Mouse (Mus musculus) thymus, postnatal 25 days (tissue): ENCODE results near the gene Adgrl4.

ENCODE experiments used
- DNase-seq: peaks from one replicate; pipeline ENCODE4 v3.0.0; 2022

Gene Adgrl4

DNA sequence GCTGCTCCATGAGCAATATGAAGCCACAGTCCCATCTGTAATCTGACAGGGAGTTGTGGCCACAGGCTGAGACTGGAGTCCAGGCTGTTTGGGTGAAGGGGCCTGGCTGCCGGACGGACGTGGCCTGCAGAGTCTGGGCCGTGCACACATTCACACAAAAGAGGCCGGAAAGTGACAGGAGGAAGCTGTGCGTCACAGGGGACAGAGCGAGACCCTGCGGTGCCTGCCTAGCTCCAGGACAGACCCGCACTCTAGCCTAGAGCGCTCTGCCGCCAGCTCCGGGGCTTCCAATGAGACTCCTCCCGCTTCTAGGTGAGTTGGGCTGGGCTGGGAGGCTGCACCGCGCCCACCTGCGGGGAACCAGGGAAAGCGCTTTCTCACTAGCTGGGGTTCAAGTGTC lies at the start of gene Adgrl4:
TSS of gene Adgrl4 (plus strand) at position 195 of the 400 bp plus-strand sequence.
- no peak for DNase-seq

DNA sequence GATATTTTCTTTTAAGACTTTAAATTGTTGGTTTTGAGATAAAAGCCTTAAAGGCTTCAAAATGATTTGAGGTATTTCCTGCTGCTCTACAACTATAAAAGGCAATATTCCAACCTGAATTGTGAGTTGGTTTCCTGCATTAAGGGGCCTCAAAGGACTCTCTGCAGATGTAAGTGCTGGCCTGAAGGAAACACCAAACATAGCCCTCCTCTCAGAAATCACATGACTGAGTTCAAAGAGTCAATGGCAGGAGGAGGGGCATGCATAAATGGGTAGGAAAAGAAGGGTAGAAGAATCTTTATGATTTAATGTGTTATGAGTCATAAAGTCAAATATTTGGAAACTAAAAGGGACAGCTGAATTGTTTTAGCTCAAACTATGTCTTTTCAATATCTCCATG lies 46.8 kb upstream of the Adgrl4 start:
- DNase-seq, result no peak

DNA sequence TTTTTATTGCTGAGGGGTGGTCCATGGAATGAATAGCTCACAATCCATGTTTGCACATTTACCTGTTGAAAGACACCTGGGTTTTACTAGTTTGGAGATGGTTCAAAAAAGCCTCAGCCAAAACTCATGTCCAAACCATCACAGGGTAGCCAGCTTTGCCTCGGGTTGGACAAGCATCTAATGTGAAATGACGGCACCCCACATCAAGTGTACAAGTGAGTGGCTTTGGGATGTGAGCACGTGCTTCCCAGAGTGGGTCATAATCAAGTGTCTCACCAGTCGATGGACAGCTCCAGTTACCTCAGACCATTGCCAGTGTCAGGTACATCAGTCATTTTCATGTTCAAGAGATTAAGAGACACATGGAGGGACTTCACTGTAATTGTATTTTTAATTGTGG lies 44.8 kb upstream of the Adgrl4 start:
- no peak for DNase-seq

DNA sequence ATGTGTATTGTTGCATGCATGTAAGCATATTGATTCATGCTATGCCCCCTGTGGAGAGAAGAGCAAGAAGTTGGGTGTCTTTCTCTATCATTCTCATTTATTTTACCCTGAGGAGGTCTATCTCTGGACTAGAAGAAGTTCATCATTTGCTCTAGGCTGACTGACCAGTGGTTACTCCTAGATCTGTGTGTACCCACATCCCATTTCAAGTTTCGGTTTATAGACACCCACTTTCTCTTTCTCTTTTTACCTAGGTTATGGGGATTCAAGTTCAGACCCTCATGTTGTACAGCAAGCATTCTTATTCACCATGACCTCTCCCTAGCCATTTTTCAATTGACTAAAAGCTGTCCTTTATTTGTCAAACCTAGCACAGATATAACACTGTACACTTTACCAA lies 44.4 kb upstream of the Adgrl4 start:
- DNase-seq, result no peak

DNA sequence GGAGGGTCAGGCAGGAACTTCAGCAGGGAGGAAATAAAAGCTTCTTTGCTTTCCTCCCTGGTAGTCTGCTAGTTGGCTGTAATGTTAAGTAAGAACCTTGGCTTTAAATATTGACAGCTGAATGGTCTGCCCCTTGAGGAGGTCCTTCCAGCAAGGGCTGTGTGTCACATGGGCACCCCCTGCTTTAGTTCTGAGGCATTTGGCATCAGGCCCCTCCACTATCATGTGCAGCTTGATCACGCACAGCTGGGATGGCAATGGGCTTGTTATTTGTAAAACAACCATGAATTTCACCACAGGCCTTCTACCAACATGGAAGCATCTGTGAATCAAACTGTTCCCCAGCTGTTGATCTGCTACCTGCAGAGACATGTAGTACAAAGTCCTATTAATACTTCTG lies 38.4 kb upstream of the Adgrl4 start:
- no peak for DNase-seq

DNA sequence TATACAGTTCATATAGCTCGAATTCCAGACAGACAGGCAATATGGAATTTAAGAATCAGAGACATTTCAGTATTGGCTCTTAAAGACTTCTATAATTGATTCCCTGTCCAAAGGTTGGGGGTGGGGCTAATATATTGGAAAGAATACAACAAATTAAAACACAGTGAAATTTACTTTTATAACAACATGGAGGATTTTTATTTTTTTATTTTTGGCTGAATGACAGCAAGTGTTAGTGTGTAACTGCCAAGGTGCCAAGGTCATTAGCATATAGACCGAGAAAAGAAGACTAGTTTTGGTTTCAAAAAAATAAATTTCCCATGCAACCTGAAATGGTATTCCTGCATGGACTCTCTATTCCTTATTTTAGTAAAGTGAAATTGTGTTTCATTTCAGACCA lies 26.7 kb upstream of the Adgrl4 start:
- DNase-seq, result no peak

DNA sequence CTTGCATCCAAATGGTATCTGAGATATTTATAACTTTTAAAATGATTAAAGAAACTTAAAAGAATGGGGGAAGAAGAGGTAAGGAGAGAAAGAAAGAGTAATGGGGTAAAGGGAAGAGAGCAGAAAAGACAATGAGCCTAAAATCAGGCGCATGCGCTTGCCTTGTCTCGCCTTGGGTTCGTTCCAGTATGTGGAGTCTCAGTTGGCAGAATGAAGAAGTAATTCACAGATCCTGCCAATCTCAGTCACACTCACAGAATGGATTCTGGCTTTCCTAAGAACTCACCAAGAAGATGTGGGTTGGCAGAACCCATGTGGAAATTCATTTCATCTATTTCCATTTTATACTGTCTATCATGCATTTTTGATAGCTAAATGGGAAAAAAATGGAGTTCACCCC lies 26.2 kb upstream of the Adgrl4 start:
- no peak for DNase-seq

DNA sequence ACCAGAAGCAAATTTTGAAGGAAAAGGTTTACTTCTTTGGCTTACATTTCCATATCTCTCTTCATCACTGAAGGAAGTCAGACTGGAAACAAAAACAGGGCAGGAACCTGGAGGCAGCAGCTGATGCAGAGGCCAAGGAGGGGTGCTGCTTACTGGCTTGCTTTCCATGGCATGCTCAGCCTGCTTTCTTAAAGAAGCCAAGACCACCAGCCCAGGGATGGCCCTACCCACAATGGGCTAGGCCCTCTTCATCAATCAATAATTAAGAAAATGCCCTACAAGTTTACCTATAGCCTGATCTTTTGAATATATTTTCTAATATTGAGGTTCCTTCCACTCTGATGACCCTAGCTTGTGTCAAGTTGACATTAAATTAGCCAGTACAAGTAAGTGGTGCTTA lies 20.8 kb upstream of the Adgrl4 start:
- no peak for DNase-seq

DNA sequence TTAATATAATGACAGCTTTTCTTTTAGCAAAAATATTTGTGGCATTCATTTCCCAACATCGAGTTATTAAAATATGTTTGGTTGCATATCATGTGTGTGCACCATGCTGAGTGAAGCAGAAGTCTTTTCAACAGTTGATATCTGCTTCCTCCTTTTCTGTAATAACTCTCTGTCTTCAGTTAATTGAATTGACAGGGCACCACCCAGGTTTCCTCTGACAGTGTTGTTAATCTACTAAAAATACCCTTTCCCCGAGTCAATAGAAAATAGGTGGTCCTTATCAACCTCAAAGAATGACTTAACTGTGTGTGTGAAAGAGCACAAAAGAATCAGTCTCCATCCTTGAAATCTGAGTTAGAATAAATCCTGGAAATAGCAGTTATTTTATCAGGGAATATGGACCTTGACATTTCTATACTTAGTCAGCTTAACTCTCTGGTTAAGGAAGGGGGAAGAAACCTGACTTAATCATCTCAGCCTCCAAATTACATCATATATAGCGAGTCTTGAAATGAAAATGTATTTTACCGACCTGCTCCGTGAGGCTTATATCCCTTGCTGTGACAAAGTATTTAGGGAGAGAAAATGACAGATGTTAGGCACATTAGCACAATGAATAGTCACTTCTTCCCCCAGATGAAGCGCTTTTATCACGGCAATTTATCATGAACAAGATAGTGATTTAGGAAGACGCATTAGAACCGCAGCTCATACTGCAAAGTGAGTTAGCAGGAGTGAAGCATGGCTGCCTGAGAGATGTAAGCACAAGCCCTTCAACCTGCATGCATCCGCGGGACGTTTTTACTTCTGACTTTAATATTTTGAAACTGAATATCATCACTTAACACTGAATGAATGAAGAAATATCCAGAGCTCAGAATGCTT lies 19.8 kb upstream of the Adgrl4 start:
- no peak for DNase-seq

DNA sequence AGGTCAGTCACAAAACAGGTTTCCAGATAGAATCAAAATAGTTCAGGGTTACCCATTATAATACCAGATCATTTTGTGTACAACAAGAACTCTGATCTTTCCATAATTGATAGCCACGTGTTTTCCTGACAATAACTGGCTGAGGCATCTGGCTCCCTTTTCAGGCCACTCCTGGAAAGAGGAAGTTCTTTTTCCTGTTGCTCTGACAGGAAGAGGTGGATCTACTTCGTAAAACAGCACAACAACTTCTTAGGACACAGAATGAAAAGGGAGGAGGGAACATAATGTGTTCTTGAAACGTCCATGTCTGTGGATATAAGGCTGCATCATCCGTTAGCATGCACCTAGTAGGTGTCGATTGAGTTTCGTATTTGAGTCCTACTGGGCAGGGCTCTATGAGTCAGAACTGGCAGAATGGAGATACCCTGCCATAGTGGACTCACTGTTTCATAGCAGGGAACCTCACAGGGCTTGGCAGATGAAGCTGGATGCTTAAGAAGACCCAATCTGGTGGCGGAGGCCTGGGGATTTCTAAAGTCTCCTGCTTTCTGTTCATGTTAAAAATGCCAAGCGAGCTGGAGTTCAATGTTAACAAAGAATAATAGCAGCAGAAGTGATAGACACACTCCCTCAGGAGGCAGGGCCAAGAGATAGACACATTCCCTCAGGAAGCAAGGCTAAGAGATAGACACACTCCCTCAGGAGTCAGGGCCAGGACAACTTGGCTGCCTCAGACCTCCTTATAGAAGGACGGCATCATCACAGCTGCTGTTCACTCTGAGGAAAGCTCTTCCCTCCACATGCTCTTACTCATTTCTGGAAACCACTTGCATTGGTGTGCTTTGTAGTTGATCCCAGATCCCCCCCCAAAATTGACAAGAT lies 13.1 kb upstream of the Adgrl4 start:
- no peak for DNase-seq

DNA sequence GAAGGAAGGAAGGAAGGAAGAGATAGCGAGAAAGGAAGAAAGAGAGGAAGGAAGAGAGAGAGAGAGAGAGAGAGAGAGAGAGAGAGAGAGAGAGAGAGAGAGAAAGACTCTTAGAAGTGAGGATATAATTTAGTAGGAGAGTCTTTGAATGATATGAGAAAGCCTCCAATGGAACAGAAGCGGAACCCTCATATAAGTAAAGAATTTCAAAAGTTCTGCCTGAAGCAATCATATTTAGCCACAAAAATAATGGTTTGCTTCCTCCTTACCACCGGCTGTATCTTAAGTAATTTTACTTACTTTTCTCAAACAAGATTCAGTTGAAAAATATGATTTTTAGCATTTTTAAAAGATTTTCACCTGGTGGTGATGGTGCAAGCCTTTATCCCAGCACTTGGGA lies 7.6 kb upstream of the Adgrl4 start:
- DNase-seq, result no peak

DNA sequence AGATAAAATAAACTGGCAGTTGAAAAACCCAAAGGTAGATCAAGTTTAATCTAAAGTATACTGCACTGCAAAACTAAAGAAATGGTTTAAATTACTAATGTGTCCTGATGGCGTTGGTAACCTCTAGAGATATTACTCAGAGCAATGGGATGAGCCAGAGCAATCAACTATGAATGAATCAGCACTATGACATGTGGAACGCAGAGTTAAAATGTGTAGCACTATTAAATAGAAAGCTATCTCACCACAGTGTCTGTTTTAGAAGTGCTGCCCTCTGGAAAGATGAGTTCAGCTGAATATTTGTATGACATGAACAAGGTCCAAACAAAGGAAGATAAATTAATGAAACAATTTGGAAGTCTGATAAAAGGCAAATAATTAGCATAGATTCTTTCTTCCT lies 6.2 kb upstream of the Adgrl4 start:
- no peak for DNase-seq

DNA sequence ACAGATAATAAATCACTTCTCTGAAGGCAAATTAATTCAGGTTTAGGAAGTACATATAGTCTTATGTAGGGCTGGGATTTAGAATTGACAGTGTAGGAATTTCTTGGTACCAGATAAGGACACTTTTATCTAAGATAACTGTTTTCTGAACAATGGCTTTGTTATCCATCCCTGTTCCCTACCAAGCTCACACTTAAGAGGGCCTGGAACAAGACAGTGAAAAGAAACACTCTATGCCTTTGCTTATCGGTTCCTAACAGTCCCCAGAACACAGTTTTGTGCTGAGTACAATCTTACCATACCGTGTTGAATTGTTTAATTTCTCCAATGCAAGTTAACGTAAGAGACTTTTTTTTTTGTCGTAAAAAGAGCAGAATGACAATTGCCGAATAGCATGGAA lies 677 bp downstream of the Adgrl4 start:
- DNase-seq, result no peak

DNA sequence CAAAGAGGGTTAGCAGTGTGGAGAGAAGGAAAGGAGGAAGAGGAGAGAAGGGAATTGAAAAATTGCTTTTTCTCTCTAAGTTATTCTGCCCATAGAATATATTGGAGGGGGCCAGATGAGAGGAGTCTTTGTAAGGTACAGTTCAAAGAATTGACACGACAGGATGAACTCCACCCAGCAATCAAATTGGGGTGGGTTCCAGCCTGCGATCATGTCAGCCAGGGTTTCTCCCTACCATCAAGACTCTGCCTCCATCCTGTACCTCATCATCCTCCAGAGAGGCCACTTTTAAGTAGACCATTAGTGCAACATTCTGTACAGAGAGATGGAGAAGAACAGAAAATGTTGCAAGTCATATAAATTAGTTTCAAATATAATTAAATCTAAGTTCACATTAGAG lies 2.3 kb downstream of the Adgrl4 start:
- DNase-seq, result no peak

DNA sequence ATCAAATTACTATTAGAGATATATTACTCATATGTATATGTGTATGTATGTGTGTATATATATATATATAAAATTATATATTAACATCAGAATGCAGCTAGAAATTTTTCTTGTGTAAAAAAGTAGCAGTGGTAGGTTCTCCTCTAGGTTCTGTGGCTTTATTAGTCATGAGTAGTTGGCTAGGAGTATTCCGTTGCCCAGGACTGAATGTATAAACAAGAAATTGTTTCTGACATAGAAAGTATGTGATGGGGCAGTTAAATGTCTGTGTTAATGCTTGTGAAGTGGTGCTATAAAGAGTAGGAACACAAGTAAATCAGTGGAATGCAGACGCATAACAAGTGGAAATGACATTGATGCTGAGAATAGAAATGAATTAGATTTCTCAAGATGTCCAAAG lies 4.3 kb downstream of the Adgrl4 start:
- no peak for DNase-seq

DNA sequence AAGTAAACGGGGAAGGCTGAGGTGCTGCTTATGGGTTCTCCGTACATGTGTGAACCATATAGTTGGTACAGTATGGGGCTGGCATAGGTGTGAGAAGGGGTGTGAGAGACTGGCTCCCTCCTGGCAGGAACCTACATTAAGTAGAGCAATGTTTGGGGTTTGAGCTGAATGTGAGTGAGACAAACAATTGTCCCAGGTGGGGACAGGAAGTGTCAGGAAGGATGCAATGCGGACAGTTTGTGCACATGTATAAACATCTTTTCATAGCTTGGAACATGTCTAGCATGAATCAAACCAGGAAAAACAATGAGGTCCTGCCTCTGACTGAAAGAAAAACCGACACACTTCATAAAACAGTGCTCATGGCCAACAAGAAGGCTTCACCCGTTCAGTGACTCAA lies 5.8 kb downstream of the Adgrl4 start:
- DNase-seq, result no peak

DNA sequence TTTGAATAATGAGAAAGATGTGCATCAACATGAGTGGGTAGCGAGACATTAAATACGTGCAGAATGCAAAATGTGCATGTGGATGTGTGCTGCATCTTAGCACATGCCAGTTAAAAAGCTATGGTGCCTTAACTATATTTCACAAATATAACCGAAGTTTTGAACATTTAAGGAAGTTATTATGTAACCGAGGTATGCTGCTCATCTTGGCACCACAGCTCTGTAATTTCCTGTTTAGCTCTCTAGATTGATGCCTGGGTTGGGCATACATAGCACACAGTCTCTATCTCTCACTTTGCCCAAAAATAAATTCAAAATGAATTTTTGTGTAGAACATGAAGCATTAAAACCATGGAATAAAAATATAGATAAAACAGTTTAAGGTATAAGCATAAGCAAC lies 6.6 kb downstream of the Adgrl4 start:
- no peak for DNase-seq

DNA sequence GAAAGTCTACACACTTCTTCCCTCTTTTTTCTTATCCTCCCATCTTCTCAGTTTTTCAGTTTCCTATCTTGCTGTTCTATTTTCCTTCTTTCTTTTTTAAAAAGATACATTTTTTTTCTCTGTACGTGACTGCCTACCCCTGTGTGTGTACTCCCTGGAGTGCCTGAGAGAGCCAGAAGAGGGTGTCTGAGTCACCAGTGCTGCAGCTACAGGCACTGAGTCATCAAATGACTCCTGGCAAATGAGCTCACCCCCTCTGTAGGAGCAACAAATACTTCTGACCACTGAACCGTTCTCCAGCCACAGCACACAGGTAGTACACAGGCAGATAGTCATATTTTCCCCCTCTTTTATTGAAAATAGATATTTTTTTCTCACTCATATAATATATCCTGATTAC lies 8.2 kb downstream of the Adgrl4 start:
- no peak for DNase-seq

DNA sequence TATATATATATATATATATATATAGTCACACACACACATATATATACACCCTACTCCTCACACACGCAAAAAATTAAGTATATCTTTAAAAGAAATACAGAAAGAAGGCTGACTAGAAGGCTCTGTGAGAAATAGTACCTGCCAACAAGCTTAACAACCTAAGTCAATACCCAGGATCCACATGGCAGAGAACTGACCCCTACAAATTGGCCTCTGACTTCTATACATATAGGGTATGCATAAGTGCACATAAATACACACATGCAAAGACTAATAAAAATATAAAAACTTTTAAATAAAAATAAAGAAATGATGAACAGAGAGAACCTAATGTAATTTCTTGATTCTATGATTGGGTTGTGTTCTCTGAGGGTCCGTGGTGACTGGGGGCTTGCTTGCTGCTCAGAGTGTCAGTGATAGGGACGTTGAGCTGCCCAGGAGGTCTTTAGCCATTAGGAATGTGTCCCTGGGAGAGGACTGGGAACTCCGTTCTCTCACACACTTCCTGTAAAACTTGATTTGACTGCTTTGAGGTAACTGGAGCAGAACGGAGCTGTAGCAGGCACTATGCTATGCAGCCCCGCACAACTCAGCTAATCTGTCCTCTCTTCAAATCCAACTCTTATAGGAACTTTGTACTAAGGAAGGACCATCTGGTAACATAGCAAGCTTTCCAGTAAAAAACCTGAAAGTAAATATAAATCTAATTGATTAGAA lies 17.5 kb downstream of the Adgrl4 start:
- no peak for DNase-seq

DNA sequence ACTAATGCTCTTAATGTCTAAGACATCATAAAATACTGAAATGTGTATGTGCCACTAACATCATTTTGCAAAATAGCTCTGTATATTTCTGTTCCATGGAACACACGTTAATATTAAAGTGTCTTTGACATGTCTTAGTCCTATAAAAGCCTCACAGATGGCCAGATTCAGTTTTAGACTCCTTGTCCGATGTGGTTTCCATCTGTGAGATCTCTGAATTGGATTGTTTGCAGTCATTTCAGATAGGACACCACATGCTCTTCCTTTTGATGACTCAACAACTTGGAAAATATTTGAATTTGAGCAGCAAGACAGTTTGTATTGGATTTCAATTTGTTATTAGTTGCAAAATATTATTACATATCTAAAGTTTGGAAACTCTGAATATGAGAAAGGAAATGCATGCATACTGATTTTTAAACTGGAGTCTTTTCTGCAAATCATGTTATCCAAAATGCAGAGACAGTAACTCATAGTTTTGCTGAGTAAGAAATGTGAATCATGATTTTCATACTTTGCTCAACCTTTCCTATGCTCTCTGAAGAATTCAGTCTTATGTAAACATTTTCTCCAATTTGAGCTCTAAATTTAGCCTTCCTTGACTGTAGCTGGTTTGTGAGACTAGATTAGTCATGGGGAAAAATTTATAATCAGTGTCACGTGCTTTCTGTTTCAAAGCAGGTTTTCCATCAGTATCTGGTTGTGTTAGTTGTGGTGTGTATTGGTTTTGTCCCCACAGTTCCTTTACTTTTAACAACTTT lies 21.9 kb downstream of the Adgrl4 start:
- no peak for DNase-seq

DNA sequence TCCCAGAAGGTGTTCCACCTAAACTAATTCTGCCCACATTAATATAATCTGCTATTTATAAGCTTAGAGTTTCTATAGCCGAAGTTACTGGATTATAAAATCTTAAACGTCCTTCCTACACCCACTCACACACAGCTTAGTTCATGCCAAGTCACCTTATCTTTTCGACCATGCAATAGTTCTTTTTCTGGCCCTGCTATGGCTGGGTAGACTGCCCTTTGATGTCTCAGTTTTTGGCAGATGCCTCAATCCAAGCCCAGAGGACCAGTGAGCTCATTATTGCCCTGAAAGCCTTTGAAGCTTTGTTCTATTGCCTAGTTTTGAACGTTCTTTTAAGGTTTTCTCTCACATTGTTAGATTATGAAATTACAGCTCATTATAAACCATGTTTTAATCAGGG lies 27.5 kb downstream of the Adgrl4 start:
- no peak for DNase-seq

DNA sequence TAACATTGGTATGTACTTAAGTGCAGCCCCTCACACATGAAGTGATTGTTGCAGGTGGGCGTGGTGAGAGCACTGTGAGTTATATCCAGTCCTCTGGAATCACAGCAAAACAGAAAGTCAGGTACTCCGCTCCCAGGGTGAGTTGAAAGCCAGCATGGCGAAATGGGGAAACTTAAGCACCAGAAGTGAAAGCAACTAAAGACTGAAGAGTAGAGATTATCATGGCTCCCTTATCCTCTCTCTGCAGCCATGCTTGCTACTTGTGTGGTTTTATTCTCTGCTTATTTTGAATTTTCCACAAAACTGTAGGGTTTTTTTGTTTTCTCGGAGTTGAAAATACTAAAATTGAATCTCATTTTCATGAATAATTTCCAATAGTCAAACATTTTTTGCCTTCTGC lies 51.2 kb downstream of the Adgrl4 start:
- no peak for DNase-seq

DNA sequence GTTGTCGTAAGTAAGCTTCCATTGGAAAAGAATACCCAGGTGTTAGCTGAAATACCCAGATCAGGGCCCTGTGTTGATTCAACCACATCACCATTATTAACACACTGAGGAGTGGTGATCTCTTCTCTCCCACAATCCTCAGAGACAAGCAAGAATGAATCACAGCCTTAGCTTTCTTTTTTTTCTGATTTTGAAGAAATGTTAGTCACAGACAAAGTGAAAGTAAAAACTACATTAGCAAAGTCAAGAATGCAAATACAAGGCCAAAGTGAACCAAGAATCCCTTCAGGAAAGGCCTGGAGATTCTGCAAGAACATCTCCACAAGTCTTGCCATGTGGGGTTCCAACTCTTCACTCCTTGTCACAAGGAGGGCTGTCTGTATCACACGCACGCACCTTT lies 67.9 kb downstream of the Adgrl4 start:
- no peak for DNase-seq
